Mouse (Mus musculus) forebrain, embryonic 14.5 days (tissue): Measurements from ENCODE around the gene Nup153. TPM values are rescaled to one million over a fixed set of nuclear protein-coding genes. Genes with fewer than 3 reads are reported as not detected.
A peak's percentile ranks its signal among the peaks of the same experiment; 100 is the strongest.

Experiments
- ATAC-seq: fragments of 200-750 bp; cut with Nextera tagmentation; 2 replicates; pipeline ENCODE4 v1.8.0; 2017; ENCODE audit warnings: mild to moderate bottlenecking, moderate library complexity
- DNase-seq: peaks from one replicate; pipeline ENCODE4 v3.0.0-alpha.2; 2015; ENCODE audit warnings: low spot score
- H3K27ac ChIP-seq: fragments of 300-500 bp; sonication (generic); 2 replicates; pipeline ENCODE4 v1.5.1; 2014; ENCODE audit warnings: low read depth, mild to moderate bottlenecking, control low read depth, low read length, moderate library complexity
- H3K27me3 ChIP-seq: fragments of 300-500 bp; sonication (generic); replicated peaks from 2 replicates; pipeline ENCODE4 v1.6.1; 2014; ENCODE audit warnings: low read length, control low read depth, mixed read lengths; ENCODE audit not compliant: control insufficient read depth, insufficient read depth
- H3K36me3 ChIP-seq: fragments of 300-500 bp; sonication (generic); 2 replicates; pipeline ENCODE4 v1.6.1; 2014; ENCODE audit warnings: low read length, control low read depth; ENCODE audit not compliant: control insufficient read depth, insufficient read depth
- H3K4me1 ChIP-seq: fragments of 300-500 bp; sonication (generic); 2 replicates; pipeline ENCODE4 v1.6.1; 2014; ENCODE audit warnings: antibody characterized with exemption, low read length, control low read depth; ENCODE audit not compliant: control insufficient read depth, insufficient read depth
- H3K4me2 ChIP-seq: fragments of 300-500 bp; sonication (generic); 2 replicates; pipeline ENCODE4 v1.6.1; 2014; ENCODE audit warnings: mild to moderate bottlenecking, control low read depth, low read length
- H3K4me3 ChIP-seq: fragments of 300-500 bp; sonication (generic); 2 replicates; pipeline ENCODE4 v1.5.1; 2014; ENCODE audit warnings: low read depth, low read length, control low read depth
- H3K9ac ChIP-seq: fragments of 300-500 bp; sonication (generic); 2 replicates; pipeline ENCODE4 v1.6.1; 2014; ENCODE audit warnings: mild to moderate bottlenecking, low read length, control low read depth, moderate library complexity
- H3K9me3 ChIP-seq: fragments of 300-500 bp; sonication (generic); replicated peaks from 2 replicates; pipeline ENCODE4 v1.6.1; 2016; ENCODE audit warnings: low read length, control low read depth, mixed read lengths; ENCODE audit not compliant: control insufficient read depth
- WGBS: fragments of 180-500 bp; shearing (Covaris S2); extraction: QIAGEN DNeasy Blood & Tissue Kit; methylation state at CpG from one replicate; pipeline ENCODE4 v1.1.7; 2014; 5-methylcytosine and 5-hydroxymethylcytosine counted together
- polyA plus RNA-seq: library from polyadenylated mRNA; unstranded; fragments of >200 nt; fragmentation: Nextera tagmentation; extraction: Ambion mirVana; gene quantifications from 2 replicates; pipeline ENCODE4 v1.2.1, GENCODE M21; 2014

Gene Nup153
- polyA plus RNA-seq, 1 experiment from 2014 or later = 25.6 TPM

DNA sequence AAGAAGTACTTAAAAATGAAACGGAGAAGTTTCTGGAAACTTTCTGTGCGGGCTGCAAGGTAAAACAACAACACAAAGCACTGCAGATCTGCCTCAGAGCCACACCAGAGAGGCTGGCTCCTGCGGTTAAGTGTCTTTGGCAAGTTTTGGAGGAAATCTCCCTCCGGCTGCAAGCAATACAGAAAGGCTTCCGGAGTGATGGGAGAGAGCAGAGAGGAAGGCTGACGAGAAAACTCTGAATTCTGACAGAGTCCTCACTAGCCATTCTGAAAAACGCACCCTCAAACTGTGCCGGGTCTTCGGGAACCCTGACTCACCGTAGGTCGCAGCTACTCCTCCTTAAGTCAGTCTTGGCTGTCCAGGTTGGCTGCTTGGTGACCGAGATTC, 8.7 kb upstream of the Nup153 start:
- peak; percentile 3 for DNase-seq
- ATAC-seq = no peak
- H3K4me1 ChIP-seq = peaks cover 7% of the 10 kb centered on the region
- no peaks in the 10 kb centered on the region for H3K36me3 ChIP-seq
- no peak overlapping the region for H3K27ac ChIP-seq
- H3K9me3 ChIP-seq = no peaks in the 10 kb centered on the region
- H3K27me3 ChIP-seq = no peaks in the 10 kb centered on the region
- H3K4me2 ChIP-seq = peak overlapping the region; percentile 60
- peak overlapping the region; percentile 26; the same call in 1 of the 2 replicates for H3K9ac ChIP-seq
- 4% methylated on average over 12 of the region's 12 CpGs for WGBS
- peak overlapping the region; percentile 18 for H3K4me3 ChIP-seq

DNA sequence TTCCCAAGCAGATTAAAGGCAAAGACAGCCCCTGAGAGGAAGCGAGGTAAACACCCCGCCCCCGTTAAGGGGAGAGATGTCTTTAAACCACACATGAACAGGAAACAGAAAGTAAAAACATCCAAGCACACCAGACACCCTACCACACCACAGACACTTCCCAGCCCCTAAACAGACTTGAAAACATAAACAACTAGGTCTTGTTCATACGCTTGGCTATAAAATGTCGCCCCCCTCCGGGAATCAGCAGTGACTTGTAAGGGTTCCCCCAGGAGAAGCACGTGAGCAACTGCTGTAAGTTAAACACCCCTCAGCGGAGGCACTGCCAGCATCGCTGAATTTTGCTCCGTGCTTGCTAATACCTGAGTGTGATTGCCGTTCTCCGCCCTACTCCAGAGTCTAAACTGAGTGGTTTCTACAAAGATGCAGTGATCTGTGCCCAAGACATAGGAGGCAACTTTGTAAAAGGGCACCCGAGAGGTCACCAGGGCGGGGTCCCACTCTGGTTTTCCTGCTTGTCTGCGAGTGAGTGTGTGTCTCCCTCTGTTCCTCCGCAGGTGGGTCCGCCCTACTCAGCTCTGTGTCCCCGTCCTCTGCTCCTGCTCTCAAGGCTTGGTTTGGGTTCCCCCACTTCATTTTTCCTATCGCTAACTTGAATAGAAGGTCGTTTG, 8.2 kb upstream of the Nup153 start:
- DNase-seq = peak; percentile 65

DNA sequence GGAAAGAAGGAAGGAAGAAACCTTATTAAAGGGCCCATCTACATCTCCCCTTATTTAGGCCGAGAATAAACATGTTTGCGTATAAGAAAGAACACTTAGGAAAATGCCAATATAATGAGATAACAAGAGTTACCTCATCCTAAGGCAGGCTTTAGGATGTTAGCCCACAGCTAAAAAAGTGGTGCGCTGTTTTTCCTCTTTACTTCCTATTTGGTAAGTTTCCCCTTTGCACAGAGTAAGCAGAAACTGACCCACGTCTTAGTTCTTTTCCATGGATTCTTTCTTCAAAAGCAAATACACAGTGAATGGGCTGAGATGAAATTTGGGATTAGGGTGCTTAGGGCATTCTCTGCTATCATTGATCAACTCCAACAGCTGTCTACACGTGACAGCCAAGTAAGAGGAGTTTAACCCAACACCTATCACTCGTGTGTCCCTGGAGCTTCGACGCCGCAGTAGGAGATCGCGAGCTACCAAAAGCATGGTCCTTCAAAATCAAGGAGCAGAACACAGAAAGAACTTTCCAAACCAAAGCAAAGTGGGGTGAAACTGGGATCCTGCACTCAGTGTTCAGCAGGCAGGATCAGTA, 7.6 kb upstream of the Nup153 start:
- H3K27ac ChIP-seq = no peak overlapping the region
- peak overlapping the region; percentile 18 for H3K4me3 ChIP-seq
- H3K9me3 ChIP-seq = no peaks in the 10 kb centered on the region
- 45% methylated on average over 11 of the region's 11 CpGs for WGBS
- ATAC-seq (no peak), DNase-seq (no peak)
- no peaks in the 10 kb centered on the region for H3K36me3 ChIP-seq
- no peaks in the 10 kb centered on the region for H3K27me3 ChIP-seq
- peak overlapping the region; percentile 60 for H3K4me2 ChIP-seq
- H3K4me1 ChIP-seq = peaks cover 7% of the 10 kb centered on the region
- H3K9ac ChIP-seq = peak overlapping the region; percentile 26; the same call in 1 of the 2 replicates

More for the DNA sequence above, 8.2 kb upstream of the Nup153 start:
- under 1% methylated on average over 20 of the region's 20 CpGs for WGBS
- Histone ChIP-seq H3K4me1 (peaks cover 7% of the 10 kb centered on the region), H3K4me2 (peak overlapping the region; percentile 60), H3K4me3 (peak overlapping the region; percentile 18), H3K36me3 (no peaks in the 10 kb centered on the region), H3K9me3 (no peaks in the 10 kb centered on the region), H3K27ac (no peak overlapping the region), H3K27me3 (no peaks in the 10 kb centered on the region), H3K9ac (peak overlapping the region; percentile 26; the same call in 1 of the 2 replicates)
- ATAC-seq = peak; percentile 32; the same call in 1 of the 2 replicates

DNA sequence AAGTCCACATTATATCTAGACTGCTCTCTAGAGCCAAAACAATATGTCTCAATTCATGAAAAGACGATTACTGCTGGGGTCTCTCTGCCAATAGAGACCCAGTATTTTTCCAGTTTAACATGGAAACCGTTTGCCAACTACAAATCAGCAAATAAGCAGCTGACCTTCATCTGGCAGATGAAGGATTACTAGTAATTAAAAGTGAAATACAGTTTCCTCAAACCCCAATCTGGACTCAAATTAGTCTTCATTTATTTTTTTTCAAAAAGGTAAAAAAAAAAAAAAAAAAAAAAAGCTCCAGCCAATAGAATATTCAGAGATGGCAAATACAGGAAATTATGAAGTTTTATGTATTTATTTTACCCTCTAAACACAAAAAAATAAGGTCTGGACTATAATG, 2.3 kb upstream of the Nup153 start:
- Histone ChIP-seq H3K9ac (no peak overlapping the region), H3K27me3 (no peaks in the 10 kb centered on the region), H3K27ac (no peak overlapping the region), H3K36me3 (no peaks in the 10 kb centered on the region), H3K9me3 (no peaks in the 10 kb centered on the region), H3K4me3 (no peak overlapping the region), H3K4me1 (peaks cover 9% of the 10 kb centered on the region), H3K4me2 (no peak overlapping the region)
- WGBS = 74% methylated on average over 2 of the region's 2 CpGs
- DNase-seq (no peak), ATAC-seq (no peak)

DNA sequence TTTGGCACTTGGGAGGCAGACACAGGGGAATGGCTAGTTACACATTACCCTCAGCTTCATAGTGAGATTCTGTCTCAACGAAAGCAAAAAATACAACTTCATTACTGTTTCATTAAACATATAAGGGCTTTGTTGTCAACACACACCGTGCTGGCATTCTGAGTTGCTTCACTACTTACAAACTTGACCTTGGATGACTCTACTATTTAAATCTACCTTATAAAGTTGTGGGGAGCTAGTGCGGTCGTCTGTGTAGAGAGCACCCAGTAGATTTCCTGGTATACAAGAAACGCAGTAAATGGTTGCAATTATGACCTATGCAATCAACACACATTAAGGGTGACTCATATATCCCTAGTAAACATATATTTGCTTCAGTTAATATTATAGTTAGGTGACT, 671 bp upstream of the Nup153 start:
- Histone ChIP-seq H3K27ac (peak overlapping the region; percentile 94; the same call in 1 of the 2 replicates), H3K9ac (peak overlapping the region; percentile 66), H3K4me1 (peaks cover 18% of the 10 kb centered on the region), H3K4me2 (peak overlapping the region; percentile 49), H3K9me3 (no peaks in the 10 kb centered on the region), H3K36me3 (no peaks in the 10 kb centered on the region), H3K27me3 (no peaks in the 10 kb centered on the region), H3K4me3 (peak overlapping the region; percentile 100)
- ATAC-seq (0 out of 2 replicates have a peak, but pooled peaks have one; percentile 5), DNase-seq (no peak)
- WGBS = 35% methylated on average over 5 of the region's 5 CpGs

DNA sequence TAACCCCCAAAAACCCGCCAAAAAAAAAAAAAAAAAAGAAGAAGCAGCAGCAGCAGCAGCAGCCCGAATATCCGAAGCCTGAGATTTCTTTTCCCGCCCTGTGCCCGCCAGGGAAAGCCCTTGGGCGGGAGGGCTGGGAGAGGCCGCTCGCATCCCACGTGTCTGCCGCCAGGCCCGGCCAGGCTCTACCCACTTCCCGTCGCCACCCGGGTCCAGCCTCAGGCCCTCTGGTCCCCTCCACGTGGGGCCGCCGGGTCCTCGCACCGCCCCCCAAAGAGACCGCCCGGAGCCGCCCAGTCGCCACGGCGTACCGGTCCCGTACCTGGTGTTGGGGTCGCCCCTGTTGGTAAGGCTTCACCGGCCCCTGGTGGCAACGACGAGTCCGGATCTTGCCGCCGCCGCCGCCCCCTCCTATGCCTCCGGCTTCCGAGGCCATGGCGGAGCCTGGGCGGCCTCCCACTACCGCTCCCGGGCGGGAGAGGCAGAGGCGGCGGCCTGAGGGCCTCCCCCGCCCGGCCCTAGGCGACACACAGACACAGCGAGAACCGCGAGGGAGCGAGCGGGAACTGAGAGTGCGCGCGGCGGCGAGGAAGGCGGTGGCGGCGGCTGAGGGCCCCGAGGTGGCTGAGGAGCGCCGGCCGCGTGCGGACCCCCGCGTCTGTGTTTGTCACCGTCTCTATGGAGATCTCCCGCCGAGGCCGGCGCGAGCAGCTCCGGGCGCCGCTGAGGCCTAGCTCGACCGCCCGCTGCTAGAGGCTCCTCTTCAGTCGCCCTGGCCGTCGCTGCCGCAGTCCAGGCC, 503 bp downstream of the Nup153 start:
- Histone ChIP-seq H3K9me3 (no peaks in the 10 kb centered on the region), H3K4me1 (peaks cover 18% of the 10 kb centered on the region), H3K4me2 (peak overlapping the region; percentile 76), H3K27ac (peak overlapping the region; percentile 94), H3K36me3 (no peaks in the 10 kb centered on the region), H3K4me3 (peak overlapping the region; percentile 100), H3K9ac (peak overlapping the region; percentile 93), H3K27me3 (no peaks in the 10 kb centered on the region)
- under 1% methylated on average over 83 of the region's 85 CpGs for WGBS
- DNase-seq (peak; percentile 65), ATAC-seq (peak; percentile 89)

DNA sequence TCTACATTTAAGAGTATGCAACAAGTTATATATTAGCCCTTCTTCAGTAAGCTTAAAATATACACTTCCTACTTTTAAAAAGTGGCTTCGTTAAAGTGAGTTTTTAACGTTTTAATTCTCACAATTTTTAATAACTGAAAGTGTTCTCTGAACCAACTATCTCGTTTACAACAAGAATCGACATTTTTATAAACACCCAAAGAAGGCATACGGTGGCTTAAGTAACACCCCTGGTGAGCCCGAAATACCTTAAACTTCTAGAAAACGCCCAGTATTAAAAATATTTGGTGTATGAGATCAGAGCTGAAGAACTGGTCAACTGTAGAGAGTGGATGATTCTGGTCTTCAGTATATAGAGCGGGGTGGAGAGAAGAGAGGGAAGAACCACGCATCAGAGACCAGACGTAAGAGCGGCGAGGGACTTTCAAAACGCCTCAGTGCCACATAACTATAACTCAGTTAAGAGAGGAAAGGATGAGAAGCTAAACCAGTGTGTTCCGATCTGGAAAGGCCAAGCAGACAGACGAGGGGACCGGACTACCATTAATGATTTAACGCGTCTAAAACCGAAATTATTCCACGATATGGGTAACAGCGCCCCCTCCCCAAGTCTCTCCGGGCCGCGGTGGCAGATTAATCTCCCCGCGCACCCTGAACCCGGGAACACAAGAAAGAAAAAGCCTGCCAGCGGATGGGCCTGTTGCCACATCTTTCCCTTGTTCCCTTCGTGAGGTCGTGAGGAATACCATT, 1.3 kb downstream of the Nup153 start:
- Histone ChIP-seq H3K4me1 (peaks cover 18% of the 10 kb centered on the region), H3K36me3 (no peaks in the 10 kb centered on the region), H3K9ac (peak overlapping the region; percentile 93), H3K27ac (peak overlapping the region; percentile 94), H3K4me2 (peak overlapping the region; percentile 76), H3K27me3 (no peaks in the 10 kb centered on the region), H3K4me3 (peak overlapping the region; percentile 100), H3K9me3 (no peaks in the 10 kb centered on the region)
- ATAC-seq (no peak), DNase-seq (no peak)
- WGBS = under 1% methylated on average over 30 of the region's 30 CpGs

DNA sequence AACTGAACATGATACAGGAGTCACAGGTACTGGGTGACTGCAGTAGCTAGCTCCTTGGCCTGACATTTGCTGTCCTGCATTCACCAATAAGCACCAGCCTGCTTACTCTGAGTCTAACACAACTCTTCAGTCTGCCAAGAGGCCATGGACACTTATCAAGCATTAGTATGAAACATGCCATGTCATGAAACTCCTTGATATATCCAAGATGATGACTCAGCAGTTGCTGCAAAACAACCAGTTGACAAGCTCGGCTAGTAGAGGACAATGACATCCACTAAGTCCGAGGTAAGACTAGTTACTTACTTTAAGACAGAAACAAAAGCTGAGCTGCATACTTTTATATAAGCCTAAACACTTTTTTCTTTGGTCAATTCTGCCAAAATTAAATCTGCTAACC, 2.5 kb downstream of the Nup153 start:
- no peaks in the 10 kb centered on the region for H3K27me3 ChIP-seq
- H3K4me3 ChIP-seq = no peak overlapping the region
- no peak overlapping the region for H3K27ac ChIP-seq
- no peak for ATAC-seq
- peaks cover 18% of the 10 kb centered on the region for H3K4me1 ChIP-seq
- H3K4me2 ChIP-seq = peak overlapping the region; percentile 76
- 18% methylated on average over 2 of the region's 2 CpGs for WGBS
- DNase-seq = no peak
- H3K9ac ChIP-seq = no peak overlapping the region
- no peaks in the 10 kb centered on the region for H3K36me3 ChIP-seq
- H3K9me3 ChIP-seq = no peaks in the 10 kb centered on the region
